Mouse (Mus musculus): ENCODE measurements at regions not wholly inside any gene's neighbourhood (a gene's known extent, or its start where the extent isn't known, plus 50 kb on each side); places are given as distances from the start of the nearest gene placed in this dataset.

GRCm38 (mm10) chr1:161687548-161687947, 100.7 kb downstream of the Fasl start:
- Histone ChIP-seq H3K9ac (no peak overlapping the region), H3K4me1 (ENCODE audit: insufficient read depth) (no peaks in the 10 kb centered on the region), H3K4me3 (ENCODE audit: low read depth, low read length) (no peak overlapping the region), H3K27ac (ENCODE audit: low read depth, low read length) (no peak overlapping the region), H3K4me2 (ENCODE audit: low read depth) (no peak overlapping the region), H3K36me3 (ENCODE audit: insufficient read depth) (no peaks in the 10 kb centered on the region), H3K9me3 (ENCODE audit: low read length) (no peaks in the 10 kb centered on the region), H3K27me3 (ENCODE audit: insufficient read depth, low read length) (no peaks in the 10 kb centered on the region)
- WGBS, result 25% methylated on average over 12 of the region's 12 CpGs
- TF ChIP-seq CTCF (IDR thresholded peaks at IDR 0.05; ENCODE audit: low read depth), result peak; percentile 83
- DNase-seq (peak; percentile 79), ATAC-seq (peak; percentile 63; the same call in 1 of the 2 replicates)

- Histone ChIP-seq H3K27me3 (ENCODE audit: insufficient read depth, low read length) (no peaks in the 10 kb centered on the region), H3K4me2 (ENCODE audit: low read depth) (no peak overlapping the region), H3K36me3 (ENCODE audit: insufficient read depth) (no peaks in the 10 kb centered on the region), H3K9me3 (ENCODE audit: low read length) (no peaks in the 10 kb centered on the region), H3K4me3 (ENCODE audit: low read depth, low read length) (no peak overlapping the region), H3K27ac (ENCODE audit: low read depth, low read length) (no peak overlapping the region), H3K4me1 (ENCODE audit: insufficient read depth) (no peaks in the 10 kb centered on the region), H3K9ac (no peak overlapping the region)
- ATAC-seq (no peak), DNase-seq (no peak)
- TF ChIP-seq CTCF (IDR thresholded peaks at IDR 0.05; ENCODE audit: low read depth), result no peak
- 85% methylated on average over 6 of the region's 6 CpGs for WGBS
These were observed 107.7 kb downstream of the Fasl start for GRCm38 (mm10) chr1:161680558-161680957.

- no peaks in the 10 kb centered on the region for H3K9me3 ChIP-seq (ENCODE audit: low read length)
- H3K4me3 ChIP-seq (ENCODE audit: low read depth, low read length), result no peak overlapping the region
- TF ChIP-seq CTCF (IDR thresholded peaks at IDR 0.05; ENCODE audit: low read depth), result no peak
- H3K27me3 ChIP-seq (ENCODE audit: insufficient read depth, low read length), result no peaks in the 10 kb centered on the region
- ATAC-seq (no peak), DNase-seq (no peak)
- no peak overlapping the region for H3K9ac ChIP-seq
- 90% methylated on average over 5 of the region's 5 CpGs for WGBS
- H3K36me3 ChIP-seq (ENCODE audit: insufficient read depth), result no peaks in the 10 kb centered on the region
- no peak overlapping the region for H3K4me2 ChIP-seq (ENCODE audit: low read depth)
- H3K4me1 ChIP-seq (ENCODE audit: insufficient read depth), result no peaks in the 10 kb centered on the region
- H3K27ac ChIP-seq (ENCODE audit: low read depth, low read length), result no peak overlapping the region
These were observed 117.4 kb downstream of the Fasl start for GRCm38 (mm10) chr1:161670937-161671336.

DNA sequence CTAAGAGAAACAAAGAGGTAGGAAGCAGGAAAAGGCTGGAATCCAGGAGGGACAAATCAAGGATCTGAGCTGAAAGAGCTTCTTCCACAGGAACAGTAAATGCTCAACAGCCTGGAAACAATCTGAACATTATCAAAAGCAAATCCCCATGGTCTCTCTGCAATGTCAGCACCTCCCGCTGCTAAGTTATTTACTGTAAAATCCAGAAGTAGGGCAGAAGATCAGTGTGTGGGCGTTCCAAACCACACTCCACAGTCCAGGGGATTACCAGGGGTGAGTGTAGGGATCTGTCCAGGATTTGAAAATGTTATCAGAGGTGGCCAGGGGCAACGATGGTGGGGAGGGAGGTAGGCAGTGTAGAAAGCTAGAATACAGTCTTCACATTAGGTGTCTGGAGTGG, 124.0 kb downstream of the Fasl start:
- H3K27ac ChIP-seq (ENCODE audit: low read depth, low read length), result no peak overlapping the region
- no peak overlapping the region for H3K4me3 ChIP-seq (ENCODE audit: low read depth, low read length)
- no peaks in the 10 kb centered on the region for H3K9me3 ChIP-seq (ENCODE audit: low read length)
- H3K27me3 ChIP-seq (ENCODE audit: insufficient read depth, low read length), result no peaks in the 10 kb centered on the region
- TF ChIP-seq CTCF (IDR thresholded peaks at IDR 0.05; ENCODE audit: low read depth), result no peak
- 63% methylated on average over 3 of the region's 3 CpGs for WGBS
- no peak overlapping the region for H3K4me2 ChIP-seq (ENCODE audit: low read depth)
- no peaks in the 10 kb centered on the region for H3K36me3 ChIP-seq (ENCODE audit: insufficient read depth)
- DNase-seq (no peak), ATAC-seq (no peak)
- no peaks in the 10 kb centered on the region for H3K4me1 ChIP-seq (ENCODE audit: insufficient read depth)
- no peak overlapping the region for H3K9ac ChIP-seq

DNA sequence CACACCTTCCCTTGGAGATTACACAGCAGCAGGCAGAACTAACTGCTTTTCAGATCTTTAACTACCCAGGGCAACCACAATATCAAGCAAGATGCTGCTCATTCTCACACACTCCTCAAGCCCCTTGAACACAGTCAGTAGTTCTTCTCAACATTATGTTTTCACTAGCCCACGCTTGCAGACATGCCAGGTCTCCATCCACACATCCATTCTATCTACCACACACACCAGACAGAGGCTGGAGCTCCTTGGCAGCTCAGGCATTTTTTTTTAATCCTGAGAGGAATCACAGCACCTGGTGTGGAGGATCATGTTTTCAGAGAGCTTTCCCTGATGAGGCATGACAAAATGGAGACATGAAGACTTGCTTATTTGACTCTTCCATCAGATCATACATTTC, 124.9 kb downstream of the Fasl start:
- TF ChIP-seq CTCF (IDR thresholded peaks at IDR 0.05; ENCODE audit: low read depth), result no peak
- ATAC-seq (no peak), DNase-seq (no peak)
- Histone ChIP-seq H3K9ac (no peak overlapping the region), H3K27me3 (ENCODE audit: insufficient read depth, low read length) (no peaks in the 10 kb centered on the region), H3K4me2 (ENCODE audit: low read depth) (no peak overlapping the region), H3K4me3 (ENCODE audit: low read depth, low read length) (no peak overlapping the region), H3K9me3 (ENCODE audit: low read length) (no peaks in the 10 kb centered on the region), H3K4me1 (ENCODE audit: insufficient read depth) (no peaks in the 10 kb centered on the region), H3K36me3 (ENCODE audit: insufficient read depth) (no peaks in the 10 kb centered on the region), H3K27ac (ENCODE audit: low read depth, low read length) (no peak overlapping the region)
- 84% methylated on average over 1 of the region's 1 CpGs for WGBS

- WGBS, result 79% methylated on average over 2 of the region's 2 CpGs
- H3K9me3 ChIP-seq (ENCODE audit: low read length), result no peaks in the 10 kb centered on the region
- H3K4me1 ChIP-seq (ENCODE audit: insufficient read depth), result no peaks in the 10 kb centered on the region
- DNase-seq, result no peak
- no peak overlapping the region for H3K4me3 ChIP-seq (ENCODE audit: low read depth, low read length)
- no peaks in the 10 kb centered on the region for H3K36me3 ChIP-seq (ENCODE audit: insufficient read depth)
- TF ChIP-seq CTCF (IDR thresholded peaks at IDR 0.05; ENCODE audit: low read depth), result no peak
- no peak overlapping the region for H3K4me2 ChIP-seq (ENCODE audit: low read depth)
- no peak overlapping the region for H3K9ac ChIP-seq
- no peak overlapping the region for H3K27ac ChIP-seq (ENCODE audit: low read depth, low read length)
- no peak for ATAC-seq
- no peaks in the 10 kb centered on the region for H3K27me3 ChIP-seq (ENCODE audit: insufficient read depth, low read length)
These were observed 126.1 kb downstream of the Fasl start for GRCm38 (mm10) chr1:161662241-161662640.

DNA sequence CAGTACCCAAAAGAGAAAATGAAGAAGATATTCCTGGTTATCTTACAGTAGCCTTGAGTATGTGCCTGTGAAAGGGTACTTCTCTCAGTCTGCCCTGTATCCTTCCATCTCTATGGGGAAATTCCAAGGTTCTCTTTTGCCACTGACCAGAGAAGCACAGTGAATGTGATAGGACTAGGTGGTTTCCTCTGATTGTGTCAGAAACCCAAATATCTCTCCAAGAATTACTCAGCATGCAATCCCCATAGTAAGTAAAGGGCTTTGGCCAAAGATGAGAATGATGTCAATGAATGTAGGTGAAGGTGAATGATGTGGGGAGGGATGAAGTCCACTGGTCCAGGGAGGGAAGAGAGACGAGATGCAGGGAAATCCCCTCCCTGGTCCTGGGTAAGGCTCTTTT, 130.8 kb downstream of the Fasl start:
- Histone ChIP-seq H3K27me3 (ENCODE audit: insufficient read depth, low read length) (no peaks in the 10 kb centered on the region), H3K4me3 (ENCODE audit: low read depth, low read length) (no peak overlapping the region), H3K4me2 (ENCODE audit: low read depth) (no peak overlapping the region), H3K4me1 (ENCODE audit: insufficient read depth) (no peaks in the 10 kb centered on the region), H3K36me3 (ENCODE audit: insufficient read depth) (no peaks in the 10 kb centered on the region), H3K9ac (no peak overlapping the region), H3K9me3 (ENCODE audit: low read length) (no peaks in the 10 kb centered on the region), H3K27ac (ENCODE audit: low read depth, low read length) (no peak overlapping the region)
- ATAC-seq (no peak), DNase-seq (no peak)
- TF ChIP-seq CTCF (IDR thresholded peaks at IDR 0.05; ENCODE audit: low read depth), result no peak
- 82% methylated on average over 1 of the region's 1 CpGs for WGBS

GRCm38 (mm10) chr1:161649387-161649786, 138.9 kb downstream of the Fasl start:
- ATAC-seq, result no peak
- DNase-seq, result no peak
- no peak overlapping the region for H3K4me3 ChIP-seq (ENCODE audit: low read depth, low read length)
- H3K4me1 ChIP-seq (ENCODE audit: insufficient read depth), result no peaks in the 10 kb centered on the region
- 62% methylated on average over 2 of the region's 2 CpGs for WGBS
- H3K9ac ChIP-seq, result no peak overlapping the region
- H3K36me3 ChIP-seq (ENCODE audit: insufficient read depth), result no peaks in the 10 kb centered on the region
- no peak overlapping the region for H3K27ac ChIP-seq (ENCODE audit: low read depth, low read length)
- H3K9me3 ChIP-seq (ENCODE audit: low read length), result no peaks in the 10 kb centered on the region
- TF ChIP-seq CTCF (IDR thresholded peaks at IDR 0.05; ENCODE audit: low read depth), result 0 out of 2 replicates have a peak, but pooled peaks have one; percentile 21
- no peaks in the 10 kb centered on the region for H3K27me3 ChIP-seq (ENCODE audit: insufficient read depth, low read length)
- no peak overlapping the region for H3K4me2 ChIP-seq (ENCODE audit: low read depth)

Data from forebrain, postnatal 0 days (tissue).